Mouse (Mus musculus): ENCODE measurements around the gene Kcnip1.
A peak's percentile ranks its signal among the peaks of the same experiment; 100 is the strongest.

The Kcnip1 gene

GRCm38 (mm10) chr11:33654485-33654884 is 338.5 kb downstream of the Kcnip1 start:
- DNase-seq: no peak

GRCm38 (mm10) chr11:33649358-33649757 is 343.6 kb downstream of the Kcnip1 start:
- no peak for DNase-seq

- DNase-seq: no peak
These were observed 355.8 kb downstream of the Kcnip1 start for GRCm38 (mm10) chr11:33637107-33637506.

GRCm38 (mm10) chr11:33627136-33627742 is 365.7 kb downstream of the Kcnip1 start:
- no peak for DNase-seq

- peak; percentile 74 for DNase-seq
These were observed 378.7 kb downstream of the Kcnip1 start for GRCm38 (mm10) chr11:33614218-33614617.

GRCm38 (mm10) chr11:33607784-33608183 is 385.2 kb downstream of the Kcnip1 start:
- DNase-seq: no peak

- no peak for DNase-seq
These were observed 389.8 kb downstream of the Kcnip1 start for GRCm38 (mm10) chr11:33603174-33603573.

GRCm38 (mm10) chr11:33598986-33599385 is 394.0 kb downstream of the Kcnip1 start, which contains the start of gene D130052B06Rik:
D130052B06Rik (plus strand) TSS chr11:33599302.
- no peak for DNase-seq

GRCm38 (mm10) chr11:33596655-33597054 is 396.3 kb downstream of the Kcnip1 start:
- DNase-seq: no peak

- DNase-seq: no peak
These were observed 400.1 kb downstream of the Kcnip1 start for GRCm38 (mm10) chr11:33592826-33593225.

GRCm38 (mm10) chr11:33590771-33591170 is 402.2 kb downstream of the Kcnip1 start:
- no peak for DNase-seq

- no peak for DNase-seq
These were observed 406.3 kb downstream of the Kcnip1 start for GRCm38 (mm10) chr11:33586614-33587013.

GRCm38 (mm10) chr11:33579621-33580020 is 413.3 kb downstream of the Kcnip1 start:
- no peak for DNase-seq

Data from kidney, adult 18-20 months (tissue).